Mouse (Mus musculus): ENCODE results near the gene Tufm.

DNA sequence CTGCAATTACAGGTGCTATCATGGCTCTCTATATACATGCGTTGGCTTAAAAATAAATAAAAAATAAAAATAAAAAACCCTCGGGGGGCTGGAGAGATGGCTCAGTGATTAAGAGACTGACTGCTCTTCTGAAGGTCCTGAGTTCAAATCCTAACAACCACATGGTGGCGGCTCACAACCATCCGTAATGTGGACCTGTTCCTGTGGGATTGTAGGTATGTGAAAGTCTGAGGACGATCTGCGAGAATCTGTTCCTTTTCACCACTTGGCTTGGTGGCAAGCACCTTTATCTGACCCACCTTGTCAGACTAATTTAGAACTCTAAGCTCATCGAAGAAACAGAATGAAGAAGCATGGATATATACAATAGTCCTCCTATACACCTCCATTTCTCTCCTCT is 12.3 kb downstream of the Tufm start:
- TF ChIP-seq CTCF (IDR thresholded peaks at IDR 0.05; ENCODE audit: insufficient read depth, low read depth, low read length) (no peak), POLR2A (IDR thresholded peaks at IDR 0.05; ENCODE audit: insufficient read depth, low read depth, low read length) (no peak)
